Mouse (Mus musculus): ENCODE results near the gene H2-Q10. TPM values are rescaled to one million over a fixed set of nuclear protein-coding genes. Genes with fewer than 3 reads are reported as not detected.
"Not testable (repeated sequence)": the region's sequence is repeated elsewhere in the genome, so short reads cannot be mapped to it uniquely, and the experiment has no call there.

Gene H2-Q10
- total and polyA plus RNA-seq, 2 experiments from 2014 or later = 0.62 TPM; not detected in 1

- peaks cover 35% of the 10 kb centered on the region; the same call in 1 of the 2 replicates for H3K27me3 ChIP-seq (ENCODE audit: insufficient read depth, low read length)
- no peaks in the 10 kb centered on the region for H3K36me3 ChIP-seq (ENCODE audit: insufficient read depth, low read length)
- no peak within 1 kb of the TSS for H3K4me2 ChIP-seq (ENCODE audit: low read depth, low read length, poor library complexity, severe bottlenecking)
- DNase-seq (ENCODE audit: low spot score) (no peak), ATAC-seq (ENCODE audit: low FRiP score) (no peak)
- WGBS = 38% methylated on average over 12 of the region's 13 CpGs
- H3K9ac ChIP-seq (replicated peaks; ENCODE audit: low read length, poor library complexity, severe bottlenecking) = no peak within 1 kb of the TSS
- no peaks in the 10 kb centered on the region for H3K4me1 ChIP-seq (ENCODE audit: insufficient read depth, low read length)
- H3K27ac ChIP-seq (ENCODE audit: low read depth, low read length) = no peak within 1 kb of the TSS
- no peak within 1 kb of the TSS for H3K4me3 ChIP-seq (ENCODE audit: low read depth, low read length)
- TF ChIP-seq CTCF (IDR thresholded peaks at IDR 0.05) = no peak
- H3K9me3 ChIP-seq (ENCODE audit: low read length) = no peaks in the 10 kb centered on the region
These were observed 35.9 kb downstream of the H2-Q10 start, which contains the start of gene Pou5f1 for GRCm38 (mm10) chr17:35505776-35506175. Pou5f1 (plus strand) TSS chr17:35506018.

- no peak overlapping the region for H3K27ac ChIP-seq (ENCODE audit: low read depth, low read length)
- no peaks in the 10 kb centered on the region for H3K36me3 ChIP-seq (ENCODE audit: insufficient read depth, low read length)
- no peaks in the 10 kb centered on the region for H3K9me3 ChIP-seq (ENCODE audit: low read length)
- WGBS = 18% methylated on average over 10 of the region's 10 CpGs
- H3K4me3 ChIP-seq (ENCODE audit: low read depth, low read length) = no peak overlapping the region
- no peaks in the 10 kb centered on the region for H3K4me1 ChIP-seq (ENCODE audit: insufficient read depth, low read length)
- peaks cover 35% of the 10 kb centered on the region; the same call in 1 of the 2 replicates for H3K27me3 ChIP-seq (ENCODE audit: insufficient read depth, low read length)
- TF ChIP-seq CTCF (IDR thresholded peaks at IDR 0.05) = no peak
- ATAC-seq (ENCODE audit: low FRiP score) = no peak
- no peak overlapping the region for H3K9ac ChIP-seq (replicated peaks; ENCODE audit: low read length, poor library complexity, severe bottlenecking)
- DNase-seq (ENCODE audit: low spot score) = no peak
- H3K4me2 ChIP-seq (ENCODE audit: low read depth, low read length, poor library complexity, severe bottlenecking) = no peak overlapping the region
These were observed 37.0 kb downstream of the H2-Q10 start for GRCm38 (mm10) chr17:35506881-35507280.

- DNase-seq (ENCODE audit: low spot score) (no peak), ATAC-seq (ENCODE audit: low FRiP score) (no peak)
- H3K4me2 ChIP-seq (ENCODE audit: low read depth, low read length, poor library complexity, severe bottlenecking) = no peak overlapping the region
- H3K27ac ChIP-seq (ENCODE audit: low read depth, low read length) = no peak overlapping the region
- no peak overlapping the region for H3K4me3 ChIP-seq (ENCODE audit: low read depth, low read length)
- TF ChIP-seq CTCF (IDR thresholded peaks at IDR 0.05) = no peak
- no peaks in the 10 kb centered on the region for H3K4me1 ChIP-seq (ENCODE audit: insufficient read depth, low read length)
- WGBS = 29% methylated on average over 13 of the region's 13 CpGs
- no peaks in the 10 kb centered on the region for H3K9me3 ChIP-seq (ENCODE audit: low read length)
- peaks cover 35% of the 10 kb centered on the region; the same call in 1 of the 2 replicates for H3K27me3 ChIP-seq (ENCODE audit: insufficient read depth, low read length)
- H3K36me3 ChIP-seq (ENCODE audit: insufficient read depth, low read length) = no peaks in the 10 kb centered on the region
- H3K9ac ChIP-seq (replicated peaks; ENCODE audit: low read length, poor library complexity, severe bottlenecking) = no peak overlapping the region
These were observed 37.8 kb downstream of the H2-Q10 start for GRCm38 (mm10) chr17:35507556-35508260.

- H3K27me3 ChIP-seq (ENCODE audit: insufficient read depth, low read length) = peaks cover 35% of the 10 kb centered on the region; the same call in 1 of the 2 replicates
- H3K9me3 ChIP-seq (ENCODE audit: low read length); DNase-seq (ENCODE audit: low spot score); H3K4me3 ChIP-seq (ENCODE audit: low read depth, low read length); H3K27ac ChIP-seq (ENCODE audit: low read depth, low read length); ATAC-seq (ENCODE audit: low FRiP score); H3K9ac ChIP-seq (replicated peaks; ENCODE audit: low read length, poor library complexity, severe bottlenecking); H3K36me3 ChIP-seq (ENCODE audit: insufficient read depth, low read length); H3K4me2 ChIP-seq (ENCODE audit: low read depth, low read length, poor library complexity, severe bottlenecking); H3K4me1 ChIP-seq (ENCODE audit: insufficient read depth, low read length): not testable (repeated sequence)
- peak; percentile 47 for TF ChIP-seq CTCF (IDR thresholded peaks at IDR 0.05)
- 67% methylated on average over 5 of the region's 5 CpGs for WGBS
These were observed 38.4 kb downstream of the H2-Q10 start for GRCm38 (mm10) chr17:35508279-35508678.

GRCm38 (mm10) chr17:35509284-35509683 lies 39.4 kb downstream of the H2-Q10 start:
- DNase-seq (ENCODE audit: low spot score) (peak; percentile 45), ATAC-seq (ENCODE audit: low FRiP score) (no peak)
- peaks cover 30% of the 10 kb centered on the region; the same call in 1 of the 2 replicates for H3K27me3 ChIP-seq (ENCODE audit: insufficient read depth, low read length)
- no peaks in the 10 kb centered on the region for H3K36me3 ChIP-seq (ENCODE audit: insufficient read depth, low read length)
- no peak overlapping the region for H3K27ac ChIP-seq (ENCODE audit: low read depth, low read length)
- no peaks in the 10 kb centered on the region for H3K4me1 ChIP-seq (ENCODE audit: insufficient read depth, low read length)
- 32% methylated on average over 8 of the region's 8 CpGs for WGBS
- peak; percentile 70 for TF ChIP-seq CTCF (IDR thresholded peaks at IDR 0.05)
- H3K4me2 ChIP-seq (ENCODE audit: low read depth, low read length, poor library complexity, severe bottlenecking) = no peak overlapping the region
- no peak overlapping the region for H3K9ac ChIP-seq (replicated peaks; ENCODE audit: low read length, poor library complexity, severe bottlenecking)
- no peak overlapping the region for H3K4me3 ChIP-seq (ENCODE audit: low read depth, low read length)
- H3K9me3 ChIP-seq (ENCODE audit: low read length) = no peaks in the 10 kb centered on the region

GRCm38 (mm10) chr17:35512916-35513626 lies 43.2 kb downstream of the H2-Q10 start:
- Histone ChIP-seq H3K9ac (replicated peaks; ENCODE audit: low read length, poor library complexity, severe bottlenecking) (no peak overlapping the region), H3K9me3 (ENCODE audit: low read length) (no peaks in the 10 kb centered on the region), H3K4me1 (ENCODE audit: insufficient read depth, low read length) (no peaks in the 10 kb centered on the region; the same call in 1 of the 2 replicates), H3K27me3 (ENCODE audit: insufficient read depth, low read length) (0 out of 2 replicates have a peak, but pooled peaks cover under 1% of the 10 kb centered on the region), H3K27ac (ENCODE audit: low read depth, low read length) (no peak overlapping the region), H3K4me3 (ENCODE audit: low read depth, low read length) (no peak overlapping the region), H3K36me3 (ENCODE audit: insufficient read depth, low read length) (no peaks in the 10 kb centered on the region), H3K4me2 (ENCODE audit: low read depth, low read length, poor library complexity, severe bottlenecking) (no peak overlapping the region)
- WGBS = 94% methylated on average over 7 of the region's 7 CpGs
- DNase-seq (ENCODE audit: low spot score) = peak; percentile 37
- ATAC-seq (ENCODE audit: low FRiP score) = no peak
- TF ChIP-seq CTCF (IDR thresholded peaks at IDR 0.05) = peak; percentile 80
